Mouse (Mus musculus): Measurements from ENCODE around the gene Abca14. TPM values are rescaled to one million over a fixed set of nuclear protein-coding genes. Genes with fewer than 3 reads are reported as not detected.
A peak's percentile ranks its signal among the peaks of the same experiment; 100 is the strongest.

Abca14 gene
- polyA plus RNA-seq, 1 experiment from 2014 or later: 0.43 TPM

DNA sequence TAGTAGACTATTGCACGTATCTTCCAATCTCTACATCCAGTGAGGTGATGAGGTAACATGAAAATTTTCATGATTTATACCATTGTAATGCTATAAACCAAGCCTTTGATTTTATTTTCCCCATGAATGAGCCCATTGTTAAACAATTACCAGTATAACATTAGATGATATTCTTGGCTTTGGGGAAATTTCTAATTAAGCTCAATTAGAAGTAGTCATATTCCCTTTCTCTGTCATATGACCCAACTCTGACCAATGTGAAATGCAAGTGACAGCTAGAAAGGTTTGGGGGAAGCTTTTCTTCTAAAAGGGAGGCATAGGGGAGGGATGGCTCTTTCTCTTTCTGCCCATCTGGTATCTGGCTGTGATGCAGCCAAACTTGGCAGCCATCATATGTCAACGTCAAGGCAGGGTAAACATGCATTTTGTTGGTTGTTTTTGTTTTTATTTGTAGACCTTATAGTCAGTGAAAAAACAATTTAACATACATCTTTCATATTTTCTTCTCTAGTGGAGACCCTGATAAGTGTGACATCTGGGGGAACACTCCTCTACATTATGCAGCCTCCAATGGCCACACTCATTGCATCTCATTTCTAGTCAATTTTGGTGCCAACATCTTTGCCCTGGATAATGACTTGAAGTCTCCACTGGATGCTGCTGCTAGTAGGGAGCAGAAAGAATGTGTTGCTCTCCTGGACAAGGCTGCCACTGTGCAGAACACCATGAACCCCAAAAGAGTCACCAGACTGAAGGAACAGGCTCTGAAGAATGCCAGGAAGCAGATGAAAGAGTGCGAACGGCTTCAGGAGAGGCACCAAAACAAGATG, 22.1 kb upstream of the Abca14 start:
- ATAC-seq: no peak
- Histone ChIP-seq H3K4me3 (no peak overlapping the region), H3K9ac (no peak overlapping the region), H3K36me3 (no peaks in the 10 kb centered on the region), H3K4me1 (no peaks in the 10 kb centered on the region), H3K27me3 (replicated peaks) (no peaks in the 10 kb centered on the region), H3K9me3 (replicated peaks) (no peaks in the 10 kb centered on the region), H3K27ac (no peak overlapping the region), H3K4me2 (no peak overlapping the region)
- WGBS (ENCODE audit: insufficient replicate concordance): 79% methylated on average over 4 of the region's 4 CpGs

DNA sequence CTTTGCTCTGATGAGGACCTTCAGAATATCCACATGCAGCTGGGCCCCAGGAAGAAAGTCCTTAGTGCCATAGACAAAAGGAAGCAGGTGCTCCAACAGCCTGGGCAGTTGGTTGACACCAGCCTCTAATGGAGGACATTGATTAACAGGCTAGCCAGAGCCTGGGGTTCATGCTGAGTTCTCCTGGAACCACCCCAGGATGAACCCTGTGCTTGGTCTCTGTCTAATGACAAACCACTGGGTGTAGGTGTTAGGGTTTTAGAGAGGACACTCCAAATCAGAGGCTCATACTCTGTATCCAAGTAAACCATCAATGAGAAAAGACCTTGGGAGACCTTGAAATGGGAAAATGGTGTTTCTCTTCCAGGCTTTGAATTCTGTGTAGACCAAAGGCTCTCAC, 20.9 kb upstream of the Abca14 start:
- Histone ChIP-seq H3K36me3 (no peaks in the 10 kb centered on the region), H3K27ac (no peak overlapping the region), H3K4me2 (no peak overlapping the region), H3K27me3 (replicated peaks) (no peaks in the 10 kb centered on the region), H3K9ac (no peak overlapping the region), H3K9me3 (replicated peaks) (no peaks in the 10 kb centered on the region), H3K4me1 (no peaks in the 10 kb centered on the region), H3K4me3 (no peak overlapping the region)
- no peak for ATAC-seq

DNA sequence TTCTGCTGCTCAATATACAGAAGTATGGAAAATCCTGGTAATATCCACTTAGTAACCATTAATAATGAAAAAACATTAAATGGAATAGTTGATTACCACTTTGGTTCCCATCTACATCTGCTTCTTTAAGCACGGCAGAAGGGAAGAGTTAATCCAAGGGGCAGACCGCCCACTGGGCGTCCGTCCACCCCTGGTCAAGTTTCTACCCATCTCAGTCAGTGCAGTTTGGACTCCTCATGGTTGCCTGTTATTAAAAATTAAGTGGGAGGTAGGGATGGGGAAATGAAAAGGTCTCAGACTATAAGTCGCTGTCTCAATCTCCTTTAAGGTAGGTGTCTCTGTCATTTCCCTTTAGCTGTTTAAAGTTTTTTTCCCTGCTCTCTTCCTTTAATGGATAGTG, 14.8 kb upstream of the Abca14 start:
- H3K9me3 ChIP-seq (replicated peaks): no peaks in the 10 kb centered on the region
- H3K9ac ChIP-seq: no peak overlapping the region
- ATAC-seq: no peak

DNA sequence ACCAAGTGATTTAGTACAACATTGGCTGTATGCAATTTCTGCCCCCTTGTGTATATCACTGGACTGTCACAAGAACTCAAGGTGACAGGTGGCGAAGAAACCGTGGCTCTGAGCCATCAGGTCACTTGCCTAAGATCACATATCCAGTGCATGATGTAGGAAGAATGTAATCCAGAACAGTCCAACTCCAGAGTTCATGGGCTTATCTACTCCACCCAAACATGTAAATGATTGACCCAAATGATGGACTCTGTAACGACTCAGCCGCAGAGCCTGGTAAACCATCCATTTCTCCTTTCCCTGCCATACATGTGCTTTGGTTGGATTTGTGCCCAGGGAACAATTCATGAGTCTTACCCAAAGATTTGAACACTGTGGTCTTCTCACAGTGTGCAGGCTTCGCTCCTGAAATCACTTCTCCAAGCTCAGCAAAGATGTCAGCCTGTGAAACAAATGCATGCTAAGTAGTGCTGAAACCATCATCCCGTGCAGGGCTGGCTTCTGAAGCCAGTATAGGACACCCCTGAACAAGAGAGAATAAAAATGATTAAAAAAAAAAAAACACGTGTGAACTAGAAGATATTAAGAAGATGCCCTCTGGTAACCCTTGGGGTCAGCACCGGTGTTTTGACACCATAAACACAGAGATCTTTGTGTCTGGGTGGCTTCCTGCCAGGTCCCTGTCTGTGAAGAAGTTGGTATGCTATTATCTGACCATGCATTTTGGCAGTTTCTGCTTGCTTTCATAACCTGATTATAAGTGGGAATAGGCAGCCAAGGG, 14.2 kb upstream of the Abca14 start:
- WGBS (ENCODE audit: insufficient replicate concordance): 64% methylated on average over 8 of the region's 8 CpGs
- H3K9me3 ChIP-seq (replicated peaks): no peaks in the 10 kb centered on the region
- H3K36me3 ChIP-seq: no peaks in the 10 kb centered on the region
- ATAC-seq: peak; percentile 59
- peaks cover 3% of the 10 kb centered on the region; the same call in 1 of the 2 replicates for H3K4me1 ChIP-seq
- no peaks in the 10 kb centered on the region for H3K27me3 ChIP-seq (replicated peaks)
- H3K9ac ChIP-seq: no peak overlapping the region
- 0 out of 2 replicates have a peak overlapping the region, but pooled peaks have one; percentile 4 for H3K27ac ChIP-seq
- no peak overlapping the region for H3K4me2 ChIP-seq
- no peak overlapping the region for H3K4me3 ChIP-seq

More for the DNA sequence above, 14.8 kb upstream of the Abca14 start:
- H3K4me2 ChIP-seq: no peak overlapping the region
- 0 out of 2 replicates have a peak overlapping the region, but pooled peaks have one; percentile 4 for H3K27ac ChIP-seq
- 64% methylated on average over 5 of the region's 5 CpGs for WGBS (ENCODE audit: insufficient replicate concordance)
- H3K27me3 ChIP-seq (replicated peaks): no peaks in the 10 kb centered on the region
- no peaks in the 10 kb centered on the region for H3K36me3 ChIP-seq
- no peak overlapping the region for H3K4me3 ChIP-seq
- peaks cover 3% of the 10 kb centered on the region; the same call in 1 of the 2 replicates for H3K4me1 ChIP-seq

DNA sequence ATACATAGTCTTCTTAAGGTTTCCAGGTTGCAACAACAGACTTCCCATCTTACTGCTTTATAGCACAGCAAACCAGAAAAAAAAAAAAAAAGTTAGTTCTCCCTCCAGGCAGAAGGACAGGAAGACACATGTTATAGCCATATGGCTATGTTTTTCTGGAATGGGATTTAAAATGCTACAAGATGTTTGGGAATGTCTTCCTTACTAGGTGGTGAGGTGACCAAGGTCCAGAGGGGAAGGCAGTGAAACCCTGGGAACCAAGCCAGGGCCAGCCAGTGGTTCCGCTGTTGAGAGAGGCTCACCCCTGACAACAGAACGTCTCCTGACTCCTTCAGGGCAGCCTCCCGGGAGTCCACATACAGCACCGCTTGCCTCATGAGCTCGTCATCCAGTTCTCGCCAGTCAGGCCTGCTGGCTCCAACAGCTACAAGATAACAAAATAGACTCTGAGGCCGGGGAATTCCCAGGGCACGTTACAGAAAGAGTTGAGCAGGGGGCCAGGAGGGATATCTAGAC, 13.6 kb upstream of the Abca14 start:
- ATAC-seq: no peak
- H3K27ac ChIP-seq: no peak overlapping the region

DNA sequence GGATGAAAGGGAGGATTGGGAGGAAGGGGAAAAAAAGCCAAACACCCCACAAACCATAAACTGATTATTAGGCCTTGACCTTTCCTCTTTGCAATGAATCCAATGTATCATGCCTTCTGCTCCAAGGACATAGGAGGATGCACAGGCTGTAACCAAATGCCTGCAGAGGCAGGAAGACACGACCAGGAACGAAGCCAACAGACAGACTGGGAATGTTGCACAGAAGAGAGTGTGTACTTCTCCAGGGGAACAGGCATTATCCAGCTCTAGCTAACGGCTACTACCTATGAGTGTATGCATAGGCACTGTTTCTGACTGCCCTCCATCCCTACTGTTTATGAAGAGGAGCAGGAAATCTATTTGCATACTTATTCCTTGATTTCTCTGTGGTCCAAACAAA, 11.6 kb upstream of the Abca14 start:
- Histone ChIP-seq H3K36me3 (no peaks in the 10 kb centered on the region), H3K9me3 (replicated peaks) (no peaks in the 10 kb centered on the region), H3K4me3 (no peak overlapping the region), H3K4me2 (no peak overlapping the region), H3K4me1 (peaks cover 3% of the 10 kb centered on the region; the same call in 1 of the 2 replicates), H3K27me3 (replicated peaks) (no peaks in the 10 kb centered on the region), H3K9ac (no peak overlapping the region), H3K27ac (no peak overlapping the region)
- ATAC-seq: no peak
- WGBS (ENCODE audit: insufficient replicate concordance): 51% methylated on average over 3 of the region's 3 CpGs

More for the DNA sequence above, 13.6 kb upstream of the Abca14 start:
- 56% methylated on average over 8 of the region's 8 CpGs for WGBS (ENCODE audit: insufficient replicate concordance)
- Histone ChIP-seq H3K4me2 (no peak overlapping the region), H3K9me3 (replicated peaks) (no peaks in the 10 kb centered on the region), H3K4me1 (peaks cover 3% of the 10 kb centered on the region; the same call in 1 of the 2 replicates), H3K36me3 (no peaks in the 10 kb centered on the region), H3K9ac (no peak overlapping the region), H3K4me3 (no peak overlapping the region), H3K27me3 (replicated peaks) (no peaks in the 10 kb centered on the region)

DNA sequence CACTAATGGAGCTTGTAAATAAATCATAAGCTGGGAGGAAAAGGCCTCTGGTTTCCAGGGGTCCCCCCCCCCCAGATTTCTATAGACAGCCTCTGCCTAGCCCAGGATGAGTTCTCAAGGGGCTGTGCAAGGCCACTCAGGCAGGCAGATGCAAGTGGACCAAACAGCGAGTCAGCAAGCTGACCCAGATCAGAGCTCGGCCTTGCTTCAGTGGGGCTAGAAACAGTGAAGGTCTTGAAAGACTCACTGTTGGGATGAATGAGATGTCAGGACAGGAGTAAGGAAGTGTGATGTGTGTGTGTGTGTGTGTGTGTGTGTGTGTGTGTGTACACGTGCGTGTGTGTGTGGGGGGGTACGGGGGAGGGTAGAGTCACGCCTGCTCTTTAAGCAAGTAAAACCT, 10.9 kb upstream of the Abca14 start:
- H3K9ac ChIP-seq: no peak overlapping the region
- no peak for ATAC-seq
- no peak overlapping the region for H3K27ac ChIP-seq
- no peak overlapping the region for H3K4me3 ChIP-seq
- no peaks in the 10 kb centered on the region for H3K27me3 ChIP-seq (replicated peaks)
- peaks cover 3% of the 10 kb centered on the region; the same call in 1 of the 2 replicates for H3K4me1 ChIP-seq
- H3K9me3 ChIP-seq (replicated peaks): no peaks in the 10 kb centered on the region
- H3K36me3 ChIP-seq: no peaks in the 10 kb centered on the region
- H3K4me2 ChIP-seq: no peak overlapping the region
- 69% methylated on average over 5 of the region's 6 CpGs for WGBS (ENCODE audit: insufficient replicate concordance)

DNA sequence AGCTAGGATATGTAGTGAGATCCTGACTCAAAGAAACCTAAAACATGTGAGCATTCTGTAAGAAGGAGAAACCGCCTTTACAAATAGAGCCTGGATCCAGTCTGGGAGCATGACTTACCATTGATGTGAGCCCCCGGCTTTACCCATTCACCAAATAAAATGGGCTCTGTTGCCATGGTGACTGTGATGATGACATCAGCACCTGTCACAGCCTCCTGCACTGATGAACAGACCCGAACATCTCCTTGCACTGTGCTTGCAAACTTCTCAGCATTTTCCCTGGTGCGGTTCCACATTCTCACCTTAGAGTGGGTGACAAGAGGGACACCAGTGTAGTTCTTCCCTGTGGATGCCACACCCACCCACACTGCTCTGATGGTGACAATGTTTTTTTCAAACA, 8.6 kb upstream of the Abca14 start:
- Histone ChIP-seq H3K4me3 (no peak overlapping the region), H3K4me2 (no peak overlapping the region), H3K27me3 (replicated peaks) (peaks cover 5% of the 10 kb centered on the region; the same call in 1 of the 2 replicates), H3K4me1 (no peaks in the 10 kb centered on the region), H3K9ac (no peak overlapping the region), H3K9me3 (replicated peaks) (no peaks in the 10 kb centered on the region), H3K27ac (no peak overlapping the region), H3K36me3 (no peaks in the 10 kb centered on the region)
- ATAC-seq: no peak
- WGBS (ENCODE audit: insufficient replicate concordance): 63% methylated on average over 4 of the region's 4 CpGs

DNA sequence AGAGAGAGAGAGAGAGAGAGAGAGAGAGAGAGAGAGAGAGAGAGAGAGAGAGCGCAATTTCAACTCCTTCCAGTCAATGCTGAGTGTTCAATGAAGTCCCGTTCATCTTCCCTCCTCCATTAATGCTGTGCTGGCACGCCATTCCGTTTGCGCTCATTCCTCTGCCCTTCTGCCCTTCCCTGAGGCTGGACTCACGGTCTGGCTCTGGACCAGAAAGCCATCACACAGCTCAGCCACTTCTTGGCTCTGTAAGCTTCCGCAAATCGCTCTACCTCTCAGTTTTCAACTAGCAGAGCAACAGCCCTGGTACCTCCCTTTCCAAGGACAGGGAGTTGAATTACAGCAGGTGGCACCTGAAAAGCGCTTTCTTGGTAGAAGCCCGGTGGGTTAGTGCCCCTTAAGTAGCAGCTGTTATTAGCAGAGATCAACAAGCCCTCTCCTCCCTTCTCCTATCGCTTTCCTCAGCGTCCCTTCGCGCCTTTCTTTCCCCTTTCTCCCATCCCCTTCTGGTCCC, 2.5 kb upstream of the Abca14 start:
- no peak overlapping the region for H3K4me3 ChIP-seq
- WGBS (ENCODE audit: insufficient replicate concordance): 6% methylated on average over 14 of the region's 14 CpGs
- H3K9me3 ChIP-seq (replicated peaks): no peaks in the 10 kb centered on the region
- no peak for ATAC-seq
- no peaks in the 10 kb centered on the region for H3K4me1 ChIP-seq
- peaks cover 28% of the 10 kb centered on the region for H3K27me3 ChIP-seq (replicated peaks)
- H3K36me3 ChIP-seq: no peaks in the 10 kb centered on the region
- H3K27ac ChIP-seq: no peak overlapping the region
- peak overlapping the region; percentile 39 for H3K4me2 ChIP-seq
- H3K9ac ChIP-seq: no peak overlapping the region

DNA sequence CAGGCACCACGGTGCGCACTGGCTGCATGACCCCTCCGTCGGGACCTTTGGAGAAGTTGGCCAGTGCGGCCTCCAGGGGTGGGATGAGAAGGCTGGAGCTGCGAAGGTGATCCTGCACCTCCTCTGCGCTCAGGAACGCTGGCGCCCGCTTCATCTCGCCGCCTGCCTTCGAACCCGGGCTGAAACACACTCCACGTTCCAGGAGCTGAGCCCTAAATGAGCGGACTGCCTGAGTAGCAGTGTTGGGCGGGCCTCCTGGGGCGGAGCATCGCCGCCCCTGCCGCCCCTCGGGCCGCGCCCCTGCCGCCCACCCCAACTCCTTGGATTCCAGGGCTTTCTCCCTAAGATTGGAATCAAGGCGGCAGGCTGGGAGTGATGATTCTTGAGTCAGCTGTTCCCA, 2.0 kb upstream of the Abca14 start, which contains the start of gene Crym:
Gene Crym, minus strand, starts transcription at position 341 of the 400 bp plus-strand sequence.
- no peaks in the 10 kb centered on the region for H3K9me3 ChIP-seq (replicated peaks)
- 5% methylated on average over 26 of the region's 26 CpGs for WGBS (ENCODE audit: insufficient replicate concordance)
- no peak for ATAC-seq
- no peak within 1 kb of the TSS for H3K4me3 ChIP-seq
- H3K27me3 ChIP-seq (replicated peaks): peaks cover 28% of the 10 kb centered on the region
- no peak within 1 kb of the TSS for H3K9ac ChIP-seq
- no peaks in the 10 kb centered on the region for H3K4me1 ChIP-seq
- no peaks in the 10 kb centered on the region for H3K36me3 ChIP-seq
- no peak within 1 kb of the TSS for H3K27ac ChIP-seq
- H3K4me2 ChIP-seq: peak within 1 kb of the TSS; percentile 39

DNA sequence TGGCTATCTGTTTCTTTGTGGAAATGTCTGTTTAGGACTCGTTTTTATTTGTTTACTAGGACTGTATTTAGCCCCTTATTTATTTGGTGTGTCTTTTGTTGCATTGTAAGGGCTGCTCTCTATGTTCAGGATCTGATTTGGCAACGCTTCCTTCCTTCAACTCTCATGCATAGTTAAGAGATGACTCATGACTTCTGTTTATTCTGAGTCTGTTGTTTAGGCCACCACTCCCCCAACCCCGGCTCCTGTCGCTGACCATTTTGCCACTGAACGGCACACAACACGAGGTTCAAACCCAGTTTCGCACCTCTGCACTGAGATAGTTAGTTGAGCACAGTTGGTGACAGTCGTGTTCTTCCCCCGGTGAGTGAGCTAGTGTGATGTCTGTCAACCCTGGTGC, 2.2 kb downstream of the Abca14 start:
- H3K4me2 ChIP-seq: no peak overlapping the region
- 29% methylated on average over 9 of the region's 9 CpGs for WGBS (ENCODE audit: insufficient replicate concordance)
- H3K27me3 ChIP-seq (replicated peaks): peaks cover 15% of the 10 kb centered on the region

DNA sequence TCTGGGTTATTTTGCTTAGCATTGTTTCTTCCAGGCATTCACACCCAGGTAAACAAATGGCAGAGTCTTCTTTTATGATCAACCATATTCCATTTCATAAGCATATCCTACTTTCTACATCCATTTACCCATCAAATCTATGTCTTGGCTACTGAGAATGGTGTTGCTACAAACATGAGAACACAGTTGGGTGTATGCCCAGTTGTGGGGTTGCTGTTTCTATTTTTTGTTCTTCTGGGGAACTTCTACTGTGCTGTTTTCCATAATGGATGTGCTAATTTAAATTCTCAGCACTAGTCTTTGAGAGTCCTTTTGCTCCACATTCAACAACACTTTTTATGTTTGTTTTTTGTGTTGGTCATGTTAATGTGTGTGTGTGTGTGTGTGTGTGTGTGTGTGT, 24.8 kb downstream of the Abca14 start:
- Histone ChIP-seq H3K4me2 (no peak overlapping the region), H3K36me3 (no peaks in the 10 kb centered on the region), H3K4me3 (no peak overlapping the region), H3K4me1 (no peaks in the 10 kb centered on the region), H3K9ac (no peak overlapping the region), H3K9me3 (replicated peaks) (no peaks in the 10 kb centered on the region), H3K27me3 (replicated peaks) (no peaks in the 10 kb centered on the region), H3K27ac (no peak overlapping the region)
- no peak for ATAC-seq

More for the DNA sequence above, 2.2 kb downstream of the Abca14 start:
- no peak for ATAC-seq
- H3K27ac ChIP-seq: no peak overlapping the region
- no peaks in the 10 kb centered on the region for H3K9me3 ChIP-seq (replicated peaks)
- no peaks in the 10 kb centered on the region for H3K36me3 ChIP-seq
- no peak overlapping the region for H3K4me3 ChIP-seq
- no peaks in the 10 kb centered on the region for H3K4me1 ChIP-seq
- no peak overlapping the region for H3K9ac ChIP-seq

All from liver, embryonic 12.5 days (tissue).